Mouse (Mus musculus): ENCODE measurements at regions not wholly inside any gene's neighbourhood (a gene's known extent, or its start where the extent isn't known, plus 50 kb on each side); places are given as distances from the start of the nearest gene placed in this dataset.

DNA sequence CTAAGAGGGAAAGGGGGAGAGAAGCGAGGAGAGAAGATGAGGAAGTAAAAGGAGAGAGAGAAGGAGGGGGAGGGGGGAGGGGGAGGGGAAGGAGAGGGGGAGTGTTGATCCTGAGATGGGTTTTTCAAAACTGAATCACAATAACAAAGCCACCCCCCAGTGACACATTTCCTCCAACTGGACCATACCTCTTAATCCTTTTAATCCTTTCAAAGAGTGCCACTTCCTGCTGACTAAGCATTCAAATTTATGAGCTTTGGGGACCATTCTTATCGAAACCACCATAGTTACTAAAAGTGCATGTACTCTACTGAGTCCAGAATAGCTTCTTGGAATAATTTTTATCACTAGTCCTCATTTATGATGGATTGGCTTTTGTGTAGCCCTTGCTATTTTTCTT lies 480.4 kb downstream of the Fgf9 start:
- H3K27me3 ChIP-seq (replicated peaks; ENCODE audit: control insufficient read depth, insufficient read depth, low read length) = no peaks in the 10 kb centered on the region
- H3K36me3 ChIP-seq (ENCODE audit: control insufficient read depth, insufficient read depth, low read length) = no peaks in the 10 kb centered on the region
- H3K9ac ChIP-seq (ENCODE audit: low read depth, low read length) = no peak overlapping the region
- ATAC-seq = no peak
- no peak overlapping the region for H3K27ac ChIP-seq (ENCODE audit: low read length)
- 82% methylated on average over 2 of the region's 2 CpGs for WGBS
- no peak overlapping the region for H3K4me2 ChIP-seq (ENCODE audit: low read depth, low read length)
- H3K9me3 ChIP-seq (ENCODE audit: control insufficient read depth, low read length) = no peaks in the 10 kb centered on the region
- no peaks in the 10 kb centered on the region for H3K4me1 ChIP-seq (ENCODE audit: control insufficient read depth, insufficient read depth, low read length)
- H3K4me3 ChIP-seq (ENCODE audit: low read length) = no peak overlapping the region

DNA sequence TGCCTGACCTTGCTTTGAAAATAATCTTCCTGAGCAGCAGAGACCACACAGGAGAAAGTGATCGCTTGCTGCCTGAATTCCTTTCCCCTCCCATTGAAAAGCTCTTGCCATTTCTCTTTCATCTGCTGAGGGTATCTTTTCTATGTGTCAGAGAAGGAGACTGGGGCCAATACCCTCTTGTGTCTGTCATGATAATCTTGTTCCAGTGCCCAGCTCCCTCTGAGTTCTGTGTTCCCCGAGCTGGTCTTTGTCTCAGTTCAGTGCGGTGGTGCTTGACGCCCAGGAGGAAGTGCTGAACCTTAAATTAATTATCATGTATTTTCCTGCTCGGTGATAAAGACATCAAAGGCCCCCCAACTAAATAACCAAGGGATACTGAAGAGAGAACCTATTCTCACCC lies 475.4 kb downstream of the Fgf9 start:
- ATAC-seq = no peak
- H3K27ac ChIP-seq (ENCODE audit: low read length) = no peak overlapping the region
- no peaks in the 10 kb centered on the region for H3K4me1 ChIP-seq (ENCODE audit: control insufficient read depth, insufficient read depth, low read length)
- H3K9ac ChIP-seq (ENCODE audit: low read depth, low read length) = no peak overlapping the region
- H3K36me3 ChIP-seq (ENCODE audit: control insufficient read depth, insufficient read depth, low read length) = no peaks in the 10 kb centered on the region
- no peaks in the 10 kb centered on the region for H3K27me3 ChIP-seq (replicated peaks; ENCODE audit: control insufficient read depth, insufficient read depth, low read length)
- no peaks in the 10 kb centered on the region for H3K9me3 ChIP-seq (ENCODE audit: control insufficient read depth, low read length)
- no peak overlapping the region for H3K4me2 ChIP-seq (ENCODE audit: low read depth, low read length)
- no peak overlapping the region for H3K4me3 ChIP-seq (ENCODE audit: low read length)
- 19% methylated on average over 5 of the region's 5 CpGs for WGBS

DNA sequence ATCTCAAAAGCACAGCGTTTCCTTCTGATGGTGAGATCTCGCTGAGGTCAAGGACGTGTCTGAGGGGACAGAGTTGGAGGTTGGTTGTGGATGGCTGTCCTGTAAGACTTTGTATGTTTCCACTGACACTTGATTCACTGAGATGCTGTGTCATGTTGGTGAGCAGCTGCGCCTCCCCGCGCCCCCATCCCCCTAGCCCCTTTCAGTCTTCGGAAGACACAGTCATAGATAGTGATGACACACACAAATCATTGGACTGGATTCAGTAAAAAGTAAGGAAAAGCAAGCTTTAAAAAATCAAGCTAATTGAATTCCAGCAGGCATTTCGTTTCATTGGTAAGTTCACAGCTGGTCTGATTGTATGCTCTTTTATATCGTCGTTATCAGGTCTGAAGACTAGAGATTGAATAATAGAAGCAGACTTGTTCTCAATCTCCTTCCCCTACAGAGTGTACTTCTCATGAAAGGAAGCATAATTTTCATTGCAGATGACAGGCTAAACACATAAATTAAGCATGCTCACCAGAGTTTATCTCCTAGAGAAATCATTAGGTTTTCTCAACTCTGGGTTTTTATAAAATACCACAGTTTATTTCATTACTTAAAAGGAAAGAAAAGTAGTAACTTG lies 472.9 kb downstream of the Fgf9 start:
- Histone ChIP-seq H3K9me3 (ENCODE audit: control insufficient read depth, low read length) (no peaks in the 10 kb centered on the region), H3K4me1 (ENCODE audit: control insufficient read depth, insufficient read depth, low read length) (no peaks in the 10 kb centered on the region), H3K4me2 (ENCODE audit: low read depth, low read length) (no peak overlapping the region), H3K36me3 (ENCODE audit: control insufficient read depth, insufficient read depth, low read length) (no peaks in the 10 kb centered on the region), H3K4me3 (ENCODE audit: low read length) (no peak overlapping the region), H3K9ac (ENCODE audit: low read depth, low read length) (no peak overlapping the region), H3K27me3 (replicated peaks; ENCODE audit: control insufficient read depth, insufficient read depth, low read length) (no peaks in the 10 kb centered on the region), H3K27ac (ENCODE audit: low read length) (no peak overlapping the region)
- ATAC-seq = no peak
- WGBS = 81% methylated on average over 10 of the region's 10 CpGs

DNA sequence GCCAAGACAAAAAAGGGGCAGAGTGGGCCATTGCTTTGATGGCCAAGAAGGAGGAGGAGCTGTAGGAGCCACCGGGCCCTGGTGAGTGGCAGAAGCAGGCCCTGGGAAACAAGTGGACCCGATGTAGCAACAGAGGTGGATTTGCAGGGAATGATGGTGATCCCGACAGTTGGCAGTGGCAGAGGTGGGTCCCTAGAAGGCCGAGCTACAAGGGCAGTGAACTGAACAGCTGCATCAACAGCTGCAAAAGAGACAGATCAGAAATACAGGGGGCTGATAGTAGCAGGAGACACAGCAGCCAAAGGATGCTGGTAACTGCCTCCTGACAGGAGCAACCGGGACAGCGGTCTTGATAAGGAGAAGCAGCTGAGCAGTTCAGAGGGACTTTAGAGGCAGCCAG lies 467.8 kb downstream of the Fgf9 start:
- Histone ChIP-seq H3K4me2 (ENCODE audit: low read depth, low read length) (no peak overlapping the region), H3K9ac (ENCODE audit: low read depth, low read length) (no peak overlapping the region), H3K9me3 (ENCODE audit: control insufficient read depth, low read length) (no peaks in the 10 kb centered on the region), H3K27ac (ENCODE audit: low read length) (no peak overlapping the region), H3K36me3 (ENCODE audit: control insufficient read depth, insufficient read depth, low read length) (no peaks in the 10 kb centered on the region), H3K4me3 (ENCODE audit: low read length) (no peak overlapping the region), H3K4me1 (ENCODE audit: control insufficient read depth, insufficient read depth, low read length) (no peaks in the 10 kb centered on the region), H3K27me3 (replicated peaks; ENCODE audit: control insufficient read depth, insufficient read depth, low read length) (no peaks in the 10 kb centered on the region)
- no peak for ATAC-seq
- WGBS = 73% methylated on average over 6 of the region's 6 CpGs

GRCm38 (mm10) chr14:58520976-58521549 lies 450.7 kb downstream of the Fgf9 start:
- no peaks in the 10 kb centered on the region for H3K27me3 ChIP-seq (replicated peaks; ENCODE audit: control insufficient read depth, insufficient read depth, low read length)
- WGBS = 46% methylated on average over 5 of the region's 5 CpGs

GRCm38 (mm10) chr14:58520384-58520783 lies 450.0 kb downstream of the Fgf9 start:
- no peak overlapping the region for H3K9ac ChIP-seq (ENCODE audit: low read depth, low read length)
- H3K9me3 ChIP-seq (ENCODE audit: control insufficient read depth, low read length) = no peaks in the 10 kb centered on the region
- H3K27me3 ChIP-seq (replicated peaks; ENCODE audit: control insufficient read depth, insufficient read depth, low read length) = no peaks in the 10 kb centered on the region
- H3K4me2 ChIP-seq (ENCODE audit: low read depth, low read length) = no peak overlapping the region
- H3K4me1 ChIP-seq (ENCODE audit: control insufficient read depth, insufficient read depth, low read length) = no peaks in the 10 kb centered on the region
- 71% methylated on average over 5 of the region's 5 CpGs for WGBS
- no peak for ATAC-seq
- H3K36me3 ChIP-seq (ENCODE audit: control insufficient read depth, insufficient read depth, low read length) = no peaks in the 10 kb centered on the region
- H3K4me3 ChIP-seq (ENCODE audit: low read length) = no peak overlapping the region
- H3K27ac ChIP-seq (ENCODE audit: low read length) = no peak overlapping the region

More at GRCm38 (mm10) chr14:58520976-58521549, 450.7 kb downstream of the Fgf9 start:
- no peaks in the 10 kb centered on the region for H3K4me1 ChIP-seq (ENCODE audit: control insufficient read depth, insufficient read depth, low read length)
- no peak overlapping the region for H3K4me3 ChIP-seq (ENCODE audit: low read length)
- ATAC-seq = no peak
- no peaks in the 10 kb centered on the region for H3K9me3 ChIP-seq (ENCODE audit: control insufficient read depth, low read length)
- no peaks in the 10 kb centered on the region for H3K36me3 ChIP-seq (ENCODE audit: control insufficient read depth, insufficient read depth, low read length)
- H3K27ac ChIP-seq (ENCODE audit: low read length) = no peak overlapping the region
- H3K4me2 ChIP-seq (ENCODE audit: low read depth, low read length) = no peak overlapping the region
- H3K9ac ChIP-seq (ENCODE audit: low read depth, low read length) = no peak overlapping the region

DNA sequence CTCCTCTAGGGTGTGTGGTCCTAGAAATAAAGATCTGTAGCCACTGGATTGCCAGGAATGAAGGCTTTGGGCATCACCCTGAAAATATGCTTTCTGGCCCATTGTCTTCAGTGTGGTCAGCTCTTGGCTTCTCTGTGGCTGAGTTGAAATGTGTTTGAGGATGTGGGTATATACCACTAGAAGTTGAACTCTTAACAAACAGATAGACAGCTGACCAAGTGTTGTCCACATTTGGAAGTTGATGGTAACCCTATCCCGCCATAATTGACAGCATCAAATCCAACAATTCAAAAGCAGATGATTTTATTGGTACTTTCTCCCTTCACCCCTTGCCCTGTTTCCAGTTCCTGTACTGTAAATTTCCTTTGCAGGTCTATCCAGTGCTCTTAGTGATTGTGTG lies 448.7 kb downstream of the Fgf9 start:
- H3K4me1 ChIP-seq (ENCODE audit: control insufficient read depth, insufficient read depth, low read length) = no peaks in the 10 kb centered on the region
- H3K4me3 ChIP-seq (ENCODE audit: low read length) = no peak overlapping the region
- H3K27me3 ChIP-seq (replicated peaks; ENCODE audit: control insufficient read depth, insufficient read depth, low read length) = no peaks in the 10 kb centered on the region
- no peak for ATAC-seq
- no peaks in the 10 kb centered on the region for H3K36me3 ChIP-seq (ENCODE audit: control insufficient read depth, insufficient read depth, low read length)
- no peak overlapping the region for H3K4me2 ChIP-seq (ENCODE audit: low read depth, low read length)
- no peak overlapping the region for H3K27ac ChIP-seq (ENCODE audit: low read length)
- H3K9me3 ChIP-seq (ENCODE audit: control insufficient read depth, low read length) = no peaks in the 10 kb centered on the region
- no peak overlapping the region for H3K9ac ChIP-seq (ENCODE audit: low read depth, low read length)
- 96% methylated on average over 1 of the region's 1 CpGs for WGBS

DNA sequence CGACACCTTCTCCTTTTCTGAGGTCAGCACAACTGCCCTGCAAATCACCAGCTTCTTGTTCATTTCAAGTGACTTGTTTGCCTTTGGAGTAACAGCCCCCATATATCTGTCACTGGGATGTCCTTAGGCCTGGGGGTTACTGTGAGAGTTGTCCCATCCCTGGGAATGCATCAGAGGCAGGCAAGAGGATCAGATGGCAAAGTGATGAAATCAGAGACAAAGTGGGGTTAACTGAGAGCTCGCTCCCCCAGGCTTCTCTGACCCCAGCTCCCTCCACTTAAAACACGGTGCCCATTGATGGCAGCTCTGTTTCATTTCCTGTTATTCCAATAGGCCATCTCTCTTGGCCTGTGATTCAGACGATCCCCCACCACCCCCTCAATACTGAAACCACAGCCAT lies 446.2 kb downstream of the Fgf9 start:
- Histone ChIP-seq H3K4me2 (ENCODE audit: low read depth, low read length) (no peak overlapping the region), H3K9me3 (ENCODE audit: control insufficient read depth, low read length) (no peaks in the 10 kb centered on the region), H3K27me3 (replicated peaks; ENCODE audit: control insufficient read depth, insufficient read depth, low read length) (no peaks in the 10 kb centered on the region), H3K9ac (ENCODE audit: low read depth, low read length) (no peak overlapping the region), H3K4me1 (ENCODE audit: control insufficient read depth, insufficient read depth, low read length) (no peaks in the 10 kb centered on the region), H3K4me3 (ENCODE audit: low read length) (no peak overlapping the region), H3K27ac (ENCODE audit: low read length) (no peak overlapping the region), H3K36me3 (ENCODE audit: control insufficient read depth, insufficient read depth, low read length) (no peaks in the 10 kb centered on the region)
- WGBS = 35% methylated on average over 4 of the region's 4 CpGs
- no peak for ATAC-seq

- Histone ChIP-seq H3K4me3 (ENCODE audit: low read length) (no peak overlapping the region), H3K36me3 (ENCODE audit: control insufficient read depth, insufficient read depth, low read length) (no peaks in the 10 kb centered on the region), H3K9ac (ENCODE audit: low read depth, low read length) (no peak overlapping the region), H3K27ac (ENCODE audit: low read length) (no peak overlapping the region), H3K9me3 (ENCODE audit: control insufficient read depth, low read length) (no peaks in the 10 kb centered on the region; the same call in 1 of the 2 replicates), H3K27me3 (replicated peaks; ENCODE audit: control insufficient read depth, insufficient read depth, low read length) (no peaks in the 10 kb centered on the region), H3K4me2 (ENCODE audit: low read depth, low read length) (no peak overlapping the region), H3K4me1 (ENCODE audit: control insufficient read depth, insufficient read depth, low read length) (no peaks in the 10 kb centered on the region)
- no peak for ATAC-seq
- 92% methylated on average over 6 of the region's 6 CpGs for WGBS
Measured at GRCm38 (mm10) chr14:58512177-58512576, 441.8 kb downstream of the Fgf9 start.

GRCm38 (mm10) chr14:58511571-58511985 lies 441.2 kb downstream of the Fgf9 start:
- Histone ChIP-seq H3K4me2 (ENCODE audit: low read depth, low read length) (no peak overlapping the region), H3K9ac (ENCODE audit: low read depth, low read length) (no peak overlapping the region), H3K9me3 (ENCODE audit: control insufficient read depth, low read length) (no peaks in the 10 kb centered on the region; the same call in 1 of the 2 replicates), H3K27ac (ENCODE audit: low read length) (no peak overlapping the region), H3K4me1 (ENCODE audit: control insufficient read depth, insufficient read depth, low read length) (no peaks in the 10 kb centered on the region), H3K36me3 (ENCODE audit: control insufficient read depth, insufficient read depth, low read length) (no peaks in the 10 kb centered on the region), H3K4me3 (ENCODE audit: low read length) (no peak overlapping the region), H3K27me3 (replicated peaks; ENCODE audit: control insufficient read depth, insufficient read depth, low read length) (no peaks in the 10 kb centered on the region)
- ATAC-seq = no peak
- 54% methylated on average over 4 of the region's 4 CpGs for WGBS
